Mouse (Mus musculus) R1 (cell line): ENCODE results near the gene Bik.

ENCODE experiments used
- DNase-seq: peaks from one replicate; pipeline ENCODE4 v3.0.0-alpha.2; 2018; ENCODE audit warnings: low read depth, low spot score

Bik gene

GRCm38 (mm10) chr15:83526424-83527091 is at the start of gene Bik:
Bik (plus strand) TSS chr15:83526862.
- DNase-seq = peak; percentile 78

- DNase-seq = no peak
Observed at GRCm38 (mm10) chr15:83478096-83478495, 48.6 kb upstream of the Bik start.

- DNase-seq = peak; percentile 38
Observed at GRCm38 (mm10) chr15:83479818-83480217, 46.8 kb upstream of the Bik start.

GRCm38 (mm10) chr15:83481236-83481780 is 45.4 kb upstream of the Bik start:
- DNase-seq = no peak

DNA sequence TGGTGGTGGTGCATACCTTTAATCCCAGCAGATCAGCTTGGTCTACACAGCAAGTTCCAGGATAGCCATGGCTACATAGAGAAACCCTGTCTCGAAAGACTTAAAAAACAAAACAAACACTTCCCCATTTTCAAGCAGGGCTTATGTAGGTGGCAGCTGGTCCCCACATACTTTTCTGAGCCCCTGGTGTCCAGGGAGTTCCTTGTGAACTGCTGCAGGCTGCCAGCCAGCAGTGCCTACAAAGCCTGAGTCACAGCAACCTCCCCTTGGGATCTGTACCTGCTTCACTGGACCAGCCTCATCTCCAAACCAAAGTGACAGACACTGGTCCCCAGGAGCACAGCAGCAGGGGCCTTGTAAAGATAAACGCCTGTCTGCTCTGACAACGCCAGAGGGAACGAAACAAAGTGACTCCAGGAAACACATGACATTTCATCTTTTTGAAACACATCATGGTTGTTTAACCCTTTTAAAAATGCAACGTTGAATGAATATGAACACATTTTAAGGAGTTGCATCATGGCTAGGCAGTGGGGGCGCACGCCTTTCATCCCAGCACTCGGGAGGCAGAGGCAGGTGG is 43.9 kb upstream of the Bik start:
- DNase-seq = no peak

GRCm38 (mm10) chr15:83483482-83483881 is 43.2 kb upstream of the Bik start:
- peak; percentile 83 for DNase-seq

DNA sequence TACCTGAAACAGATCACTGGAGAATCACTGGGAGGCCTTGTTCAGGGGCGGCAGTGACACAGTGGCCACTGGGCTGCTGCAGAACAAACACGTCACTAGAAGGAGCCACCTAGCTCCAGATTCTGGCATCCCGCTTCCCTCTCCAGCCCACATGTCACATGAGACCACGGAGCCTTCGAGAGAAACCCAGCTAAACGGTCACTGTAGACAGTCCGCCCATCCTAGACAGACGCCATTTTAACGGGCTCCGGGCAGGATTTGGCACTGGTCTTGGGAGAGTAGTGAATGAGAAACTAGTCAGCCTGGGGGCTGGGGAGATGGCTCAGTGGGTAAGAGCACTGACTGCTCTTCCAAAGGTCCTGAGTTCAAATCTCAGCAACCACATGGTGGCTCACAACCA is 42.4 kb upstream of the Bik start:
- DNase-seq = peak; percentile 53

DNA sequence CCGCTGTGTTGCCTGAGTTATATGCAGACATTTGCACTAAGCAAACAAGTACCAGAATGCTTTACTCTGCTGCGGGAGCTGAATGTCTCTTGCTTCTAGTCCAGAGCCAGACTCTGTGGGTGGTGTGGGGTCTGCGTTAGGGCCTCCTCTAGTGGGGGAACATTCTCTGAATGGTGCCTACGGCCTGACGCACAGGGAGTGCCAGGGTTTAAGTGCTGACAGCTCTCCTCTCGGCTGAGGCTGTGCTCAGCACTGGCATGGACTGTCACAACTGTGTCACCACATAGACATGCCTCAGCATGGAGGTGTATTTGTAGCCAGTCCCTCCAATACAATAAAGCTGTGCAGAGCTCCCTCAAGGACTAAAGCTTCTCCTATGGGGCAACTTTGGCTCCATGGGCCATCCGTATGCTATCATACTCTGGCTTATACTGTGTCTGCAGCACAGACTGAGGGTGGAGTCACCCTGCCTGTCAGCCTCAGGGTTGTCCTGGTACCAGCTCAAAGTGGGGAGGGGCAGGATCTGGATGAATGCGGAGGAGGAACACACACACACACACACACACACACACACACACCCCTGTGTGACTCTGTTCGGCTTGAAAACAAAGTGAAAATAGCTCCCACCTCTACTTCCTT is 39.1 kb upstream of the Bik start:
- DNase-seq = no peak

DNA sequence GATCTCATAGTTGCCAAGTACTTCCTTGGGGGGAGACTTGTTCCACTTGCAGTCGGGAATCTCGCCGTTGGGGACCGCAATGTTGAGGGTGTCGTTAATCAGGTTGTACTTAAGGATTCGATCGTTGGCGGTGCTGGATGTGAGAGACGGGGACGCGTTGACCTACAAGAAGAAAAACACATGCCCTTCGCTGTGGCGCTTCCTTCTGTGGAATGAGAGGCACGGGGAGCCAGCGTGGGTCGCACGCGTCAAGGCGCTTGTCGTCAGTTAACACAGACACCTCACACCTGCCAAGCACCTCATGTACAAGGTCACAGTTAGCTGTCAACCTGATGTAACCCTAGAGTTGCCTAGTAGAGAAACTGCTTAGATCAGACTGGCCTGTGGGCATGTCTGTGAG is 37.2 kb upstream of the Bik start:
- DNase-seq = no peak

DNA sequence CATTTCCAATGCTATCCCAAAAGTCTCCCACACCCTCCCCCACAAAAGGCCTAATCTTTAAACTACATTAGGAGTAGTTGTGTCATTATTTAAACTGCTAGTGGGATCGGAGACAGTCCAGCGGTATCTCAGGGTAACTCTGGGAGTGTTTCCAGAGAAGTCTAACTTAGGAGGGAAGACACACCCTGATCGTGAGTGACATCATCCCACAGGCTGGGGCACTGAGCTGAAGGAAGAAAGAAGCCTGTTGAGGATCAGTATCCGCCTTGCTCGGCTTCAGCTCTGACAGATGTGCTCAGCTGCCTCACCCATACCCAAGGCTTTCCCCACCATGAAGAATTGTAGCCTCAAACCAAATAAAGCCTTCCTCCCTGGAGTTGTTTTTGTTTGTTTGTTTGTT is 34.8 kb upstream of the Bik start:
- no peak for DNase-seq

DNA sequence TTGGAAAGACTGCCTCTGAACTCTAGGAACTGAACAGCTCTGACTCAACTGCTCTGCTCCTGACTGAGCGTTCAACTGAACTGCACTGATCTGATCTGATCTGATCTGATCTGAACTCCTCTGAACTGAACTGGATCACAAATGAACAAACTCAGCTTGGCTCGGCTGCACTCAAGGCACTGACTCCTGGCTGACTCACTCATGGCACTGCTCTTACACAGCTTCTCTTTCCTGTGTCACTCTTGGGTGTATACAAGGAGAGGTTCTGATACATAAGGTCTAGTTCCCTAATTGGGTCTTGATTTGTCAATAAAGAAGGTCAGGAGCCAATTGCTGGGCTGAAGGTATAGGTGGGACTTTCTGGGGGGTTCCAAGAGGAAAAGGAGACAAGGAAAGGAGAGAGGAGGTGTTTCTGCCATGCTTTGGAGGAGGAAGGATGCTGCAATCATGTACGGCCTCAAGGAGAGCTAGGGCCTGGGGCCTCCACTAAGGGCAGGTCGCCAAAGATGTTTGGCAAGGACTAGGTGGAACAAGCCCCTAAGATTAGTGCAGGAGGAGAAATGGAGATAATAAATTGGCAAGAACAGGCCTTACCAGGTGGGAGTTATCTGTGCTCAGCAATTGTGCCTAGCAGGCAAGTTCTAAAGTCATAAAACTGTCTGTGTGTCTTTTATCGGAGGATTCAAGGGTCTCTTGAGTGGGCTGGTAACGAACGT is 32.6 kb upstream of the Bik start:
- no peak for DNase-seq

DNA sequence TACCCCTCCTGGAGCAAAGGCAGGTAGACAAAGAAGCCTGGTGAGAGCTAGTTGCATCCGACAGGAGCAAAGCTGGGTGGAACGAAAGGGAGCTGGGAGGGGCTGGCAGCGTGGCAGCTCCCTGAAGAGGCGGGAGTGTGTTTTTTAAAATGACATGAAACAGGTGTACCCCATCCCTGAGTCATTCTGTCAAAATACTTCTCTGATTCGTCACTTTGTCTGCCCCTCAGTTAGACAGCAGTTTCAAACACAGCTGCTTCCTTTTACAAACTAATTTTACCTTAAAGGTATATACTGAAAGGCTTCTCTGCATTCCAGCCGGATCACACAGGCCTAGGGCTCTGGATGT is 32.1 kb upstream of the Bik start:
- no peak for DNase-seq

DNA sequence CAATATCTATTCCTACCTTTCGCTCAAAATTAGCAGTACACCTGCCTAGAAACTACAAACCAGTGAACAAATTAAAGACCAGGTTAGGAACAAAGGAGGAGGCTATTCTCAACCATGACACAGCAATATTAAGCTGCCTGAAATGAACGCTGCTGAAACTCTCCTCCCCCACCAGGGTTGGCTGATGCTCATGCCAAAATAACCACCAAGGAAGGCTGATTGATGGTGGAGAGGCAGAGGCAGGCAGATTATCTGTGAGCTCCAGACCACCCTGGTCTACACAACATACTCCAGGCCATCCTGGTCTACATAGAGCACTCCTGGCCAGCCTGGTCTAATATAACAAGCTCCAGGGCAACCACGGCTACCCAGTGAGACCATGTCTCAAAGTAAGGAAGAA is 31.5 kb upstream of the Bik start:
- no peak for DNase-seq

GRCm38 (mm10) chr15:83495787-83496367 is 30.8 kb upstream of the Bik start:
- DNase-seq = peak; percentile 68

DNA sequence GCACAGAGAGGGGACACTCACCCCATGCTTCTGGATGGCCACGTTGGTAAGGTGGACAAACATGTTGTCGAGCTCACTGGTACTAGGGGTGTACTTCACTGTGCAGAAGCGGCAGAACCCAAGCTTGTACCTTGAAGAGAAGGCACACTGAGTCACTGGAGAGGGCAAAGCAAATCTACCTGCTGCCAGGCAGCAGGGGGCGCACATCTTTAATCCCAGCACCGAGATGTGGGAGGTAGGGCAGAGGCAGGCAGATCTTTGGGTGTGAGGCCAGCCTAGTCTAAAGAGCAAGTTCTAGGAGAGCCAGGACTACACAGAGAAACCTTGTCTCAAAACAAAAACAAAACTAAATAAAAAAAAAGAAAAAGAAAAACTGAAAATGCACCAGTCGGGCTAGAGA is 29.4 kb upstream of the Bik start:
- peak; percentile 67 for DNase-seq

GRCm38 (mm10) chr15:83499211-83499755 is 27.4 kb upstream of the Bik start:
- DNase-seq = no peak

- DNase-seq = peak; percentile 80
Observed at GRCm38 (mm10) chr15:83500352-83500751, 26.3 kb upstream of the Bik start.

GRCm38 (mm10) chr15:83501483-83501882 is 25.2 kb upstream of the Bik start:
- DNase-seq = peak; percentile 84

DNA sequence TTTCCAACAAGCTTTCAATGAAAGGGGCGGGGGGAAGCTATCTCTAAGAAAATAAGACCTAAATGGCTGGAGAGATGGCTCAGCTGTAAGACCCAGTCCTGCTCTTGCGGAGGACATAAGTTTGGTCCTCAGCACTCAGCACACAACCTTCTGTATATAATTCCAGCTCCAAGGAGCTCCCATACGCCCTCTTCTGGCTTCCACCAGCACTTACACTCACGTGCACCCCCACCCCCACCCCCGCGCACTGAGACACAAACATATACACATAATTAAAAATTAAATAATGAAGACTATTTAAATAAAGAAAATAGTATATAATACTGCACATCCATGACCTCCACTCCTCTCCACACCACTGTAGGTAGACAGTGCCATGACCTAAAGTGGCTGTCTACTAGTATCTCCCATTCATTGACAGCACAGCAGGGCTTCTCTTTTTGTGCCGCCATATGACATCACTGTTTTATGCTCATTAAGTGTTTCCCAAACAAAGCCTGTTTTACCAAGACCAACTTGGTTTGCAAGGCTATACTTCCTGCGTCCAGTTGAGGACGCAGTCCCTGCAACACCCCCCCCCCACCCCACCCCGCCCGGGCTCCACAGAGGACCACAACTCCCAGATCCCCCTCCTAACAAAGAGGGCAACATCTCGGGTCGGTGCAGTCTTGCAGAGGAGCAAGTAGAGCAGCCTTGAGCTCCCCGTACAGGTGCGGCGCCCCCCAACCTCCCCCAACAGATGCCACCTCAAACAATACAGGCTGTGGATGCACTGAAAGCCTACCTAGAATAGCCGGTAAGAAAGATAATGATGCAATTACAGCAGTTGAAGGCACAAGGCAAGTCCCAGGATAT is 16.5 kb upstream of the Bik start:
- peak; percentile 57 for DNase-seq

- peak; percentile 95 for DNase-seq
Observed at GRCm38 (mm10) chr15:83510805-83511405, 15.8 kb upstream of the Bik start, which contains the start of gene Ttll1. Ttll1 (minus strand) TSS chr15:83510893.
